Mouse (Mus musculus) stomach, postnatal 0 days (tissue): ENCODE measurements around the gene Gm8180. TPM values are rescaled to one million over a fixed set of nuclear protein-coding genes. Genes with fewer than 3 reads are reported as not detected.
"Not testable (repeated sequence)": the region's sequence is repeated elsewhere in the genome, so short reads cannot be mapped to it uniquely, and the experiment has no call there.

Experiments
- ATAC-seq: fragments of 200-750 bp; cut with Nextera tagmentation; 2 replicates; pipeline ENCODE4 v1.8.0; 2017; ENCODE audit not compliant: low FRiP score, low TSS enrichment
- DNase-seq: peaks from one replicate; pipeline ENCODE4 v3.0.0-alpha.2; 2016; ENCODE audit warnings: low spot score
- H3K27ac ChIP-seq: fragments of 300-500 bp; sonication (generic); replicated peaks from 2 replicates; pipeline ENCODE4 v1.5.1; 2014; ENCODE audit warnings: mild to moderate bottlenecking, control low read depth
- H3K27me3 ChIP-seq: fragments of 300-500 bp; sonication (generic); 2 replicates; pipeline ENCODE4 v1.6.1; 2014; ENCODE audit warnings: low read length; ENCODE audit not compliant: control insufficient read depth, insufficient read depth
- H3K36me3 ChIP-seq: fragments of 300-500 bp; sonication (generic); 2 replicates; pipeline ENCODE4 v1.6.1; 2014; ENCODE audit warnings: low read length, mixed read lengths; ENCODE audit not compliant: control insufficient read depth, insufficient read depth
- H3K4me1 ChIP-seq: fragments of 300-500 bp; sonication (generic); replicated peaks from 2 replicates; pipeline ENCODE4 v1.6.1; 2014; ENCODE audit warnings: antibody characterized with exemption; ENCODE audit not compliant: control insufficient read depth, insufficient read depth
- H3K4me2 ChIP-seq: fragments of 300-500 bp; sonication (generic); replicated peaks from 2 replicates; pipeline ENCODE4 v1.6.1; 2014; ENCODE audit warnings: low read depth, mild to moderate bottlenecking, control low read depth, moderate library complexity
- H3K4me3 ChIP-seq: fragments of 300-500 bp; sonication (generic); 2 replicates; pipeline ENCODE4 v1.5.1; 2014; ENCODE audit warnings: low read depth, low read length, control low read depth
- H3K9ac ChIP-seq: fragments of 300-500 bp; sonication (generic); 2 replicates; pipeline ENCODE4 v1.6.1; 2014; ENCODE audit warnings: mild to moderate bottlenecking, low read length, control low read depth, mixed read lengths
- H3K9me3 ChIP-seq: fragments of 300-500 bp; sonication (generic); 2 replicates; pipeline ENCODE4 v1.6.1; 2016; ENCODE audit warnings: low read length; ENCODE audit not compliant: control insufficient read depth
- CTCF ChIP-seq: IDR thresholded peaks from 2 replicates; pipeline ENCODE4 v1.5.1; 2016; ENCODE audit warnings: antibody characterized with exemption, low read depth, mild to moderate bottlenecking, moderate library complexity
- EP300 ChIP-seq: optimal IDR thresholded peaks from 2 replicates; pipeline ENCODE3; 2016; ENCODE audit warnings: antibody characterized with exemption
- WGBS: fragments of 180-500 bp; shearing (Covaris S2); extraction: QIAGEN DNeasy Blood & Tissue Kit; methylation state at CpG from one replicate; pipeline ENCODE4 v1.1.7; 2014; 5-methylcytosine and 5-hydroxymethylcytosine counted together
- polyA plus RNA-seq: library from polyadenylated mRNA; unstranded; fragments of >200 nt; fragmentation: Nextera tagmentation; extraction: Ambion mirVana; gene quantifications from 2 replicates; pipeline ENCODE4 v1.2.1, GENCODE M21; 2015

Gm8180 gene
- polyA plus RNA-seq, 1 experiment from 2014 or later: not detected

DNA sequence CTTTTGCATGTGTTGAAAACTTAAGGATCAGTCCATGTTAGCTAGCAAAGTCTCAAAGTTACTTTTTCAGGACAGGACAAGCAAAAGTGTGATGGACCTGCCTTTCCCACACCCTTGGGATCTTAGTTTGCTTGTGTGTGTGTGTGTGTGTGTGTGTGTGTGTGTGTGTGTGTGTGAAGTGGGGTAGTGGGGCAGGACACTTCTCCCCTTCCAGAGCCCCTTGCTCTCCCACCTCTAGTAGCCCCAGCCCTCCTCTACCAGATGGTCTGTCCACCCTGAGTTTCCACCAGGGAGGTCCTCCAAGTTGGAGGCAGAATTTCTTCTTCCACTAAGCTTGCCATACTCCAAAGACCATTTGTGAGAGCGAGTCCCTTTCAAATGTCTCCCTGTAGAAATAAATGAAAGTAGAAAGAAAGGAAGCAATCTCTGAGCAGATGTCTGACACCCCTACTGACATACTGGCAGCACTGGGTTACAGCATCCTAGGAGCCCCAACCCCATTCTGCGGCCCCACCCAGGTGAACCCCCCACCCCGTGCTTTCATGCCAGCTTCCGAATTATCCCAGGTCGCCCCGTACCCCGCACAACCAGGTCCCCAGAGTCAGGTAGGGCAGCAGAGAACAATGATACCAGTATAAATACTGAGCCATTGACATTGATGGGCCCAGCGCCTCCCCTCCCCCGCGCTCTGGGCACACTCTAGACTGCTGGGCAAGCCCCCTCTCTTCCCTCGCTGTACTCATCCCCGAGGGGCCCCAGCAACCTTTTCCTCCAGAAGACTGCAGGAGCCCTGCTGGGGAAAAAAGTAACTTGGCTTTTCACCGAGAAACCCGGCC, 11.7 kb upstream of the Gm8180 start:
- Histone ChIP-seq H3K27me3 (no peaks in the 10 kb centered on the region), H3K9ac (no peak overlapping the region), H3K27ac (no peak overlapping the region), H3K4me1 (no peaks in the 10 kb centered on the region), H3K4me3 (no peak overlapping the region), H3K36me3 (no peaks in the 10 kb centered on the region), H3K9me3 (no peaks in the 10 kb centered on the region), H3K4me2 (peak overlapping the region; percentile 32; the same call in 1 of the 2 replicates)
- DNase-seq (no peak), ATAC-seq (0 out of 2 replicates have a peak, but pooled peaks have one; percentile 26)
- TF ChIP-seq CTCF (no peak), EP300 (no peak)
- 19% methylated on average over 13 of the region's 14 CpGs for WGBS

DNA sequence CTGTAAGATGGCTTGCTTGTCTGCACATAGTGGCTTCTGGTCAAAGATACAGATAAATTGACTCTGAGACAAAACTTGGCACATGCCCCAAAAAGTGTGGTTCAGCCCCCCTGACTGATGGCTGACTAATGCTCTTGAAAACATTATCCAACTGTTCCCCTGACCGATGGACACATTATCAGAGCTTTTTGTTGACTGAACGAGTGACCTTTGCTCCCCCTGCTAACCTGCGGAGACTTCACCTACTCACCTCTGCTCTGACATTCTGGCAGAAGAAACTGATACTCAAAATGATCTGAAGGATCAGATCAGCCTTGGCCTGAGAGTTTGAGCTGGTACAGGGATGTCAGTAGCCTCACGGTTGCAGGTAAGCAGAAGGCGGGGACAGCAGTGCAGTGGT, 9.3 kb upstream of the Gm8180 start:
- H3K9ac ChIP-seq, H3K4me1 ChIP-seq, H3K9me3 ChIP-seq, H3K27ac ChIP-seq, H3K27me3 ChIP-seq, ATAC-seq, H3K36me3 ChIP-seq, H3K4me2 ChIP-seq, H3K4me3 ChIP-seq, DNase-seq: not testable (repeated sequence)
- 39% methylated on average over 5 of the region's 5 CpGs for WGBS

DNA sequence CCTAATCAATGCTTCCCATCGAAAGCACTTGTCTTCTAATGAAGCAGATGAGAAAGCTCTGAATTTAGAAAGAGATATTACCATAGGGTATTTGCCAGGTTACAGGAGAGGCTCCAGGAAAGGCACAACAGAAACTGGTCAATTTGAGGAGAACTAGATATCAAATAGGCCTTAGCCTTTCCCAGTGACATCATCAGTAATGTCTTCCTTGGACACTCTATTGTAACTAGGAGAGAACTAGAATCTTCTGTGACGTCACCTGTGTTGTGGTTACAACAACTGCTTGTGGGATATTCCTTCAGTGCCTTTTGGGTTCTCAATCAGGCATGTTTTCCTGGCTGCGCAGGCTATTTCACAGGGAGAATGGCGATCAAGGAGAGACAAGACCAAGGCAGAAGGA, 37.0 kb downstream of the Gm8180 start, which contains the start of gene Gm6526:
Gm6526 (plus strand) TSS at position 301 of the 400 bp plus-strand sequence.
- not testable (repeated sequence) for H3K9ac ChIP-seq, H3K4me3 ChIP-seq, H3K4me2 ChIP-seq, H3K27me3 ChIP-seq, H3K27ac ChIP-seq, H3K36me3 ChIP-seq, H3K4me1 ChIP-seq, H3K9me3 ChIP-seq, ATAC-seq, DNase-seq
- 75% methylated on average over 4 of the region's 4 CpGs for WGBS

Other genes starting within 250 kb of the Gm8180 start
- not detected in 2 replicates for gene Gm5799, start 241.2 kb downstream of the Gm8180 start, polyA plus RNA-seq
- gene Gm17654, start 205.6 kb downstream of the Gm8180 start, polyA plus RNA-seq: not detected in 2 replicates
- gene Gm10375, start 176.7 kb downstream of the Gm8180 start, polyA plus RNA-seq: not detected in 2 replicates
- gene Gm8165, start 107.5 kb downstream of the Gm8180 start, polyA plus RNA-seq: not detected in 2 replicates
- 0.55 and 0.74 TPM in 2 replicates for gene Gm7324, start 86.9 kb downstream of the Gm8180 start, polyA plus RNA-seq
- not detected in 2 replicates for gene Gm16506, start 57.3 kb downstream of the Gm8180 start, polyA plus RNA-seq
- not detected in 2 replicates for gene Gm6526, start 36.9 kb downstream of the Gm8180 start, polyA plus RNA-seq
- gene Ear1, start 90.8 kb upstream of the Gm8180 start, polyA plus RNA-seq: 0.41 and 0.67 TPM in 2 replicates
- not detected in 2 replicates for gene Ear10, start 138.8 kb upstream of the Gm8180 start, polyA plus RNA-seq
- gene Gm8113, start 140.6 kb upstream of the Gm8180 start, polyA plus RNA-seq: 3.2 and 3.6 TPM in 2 replicates
- not detected in 2 replicates for gene Ang5, start 172.3 kb upstream of the Gm8180 start, polyA plus RNA-seq
- not detected in 2 replicates for gene Ang6, start 217.5 kb upstream of the Gm8180 start, polyA plus RNA-seq